Mouse (Mus musculus) limb, embryonic 14.5 days (tissue): ENCODE measurements around the gene Mthfd1l. TPM values are rescaled to one million over a fixed set of nuclear protein-coding genes. Genes with fewer than 3 reads are reported as not detected.

Source experiments
- ATAC-seq: fragments of 200-750 bp; cut with Nextera tagmentation; 2 replicates; pipeline ENCODE4 v1.8.0; 2017; ENCODE audit warnings: low read depth, moderate number of reproducible peaks, moderate TSS enrichment; ENCODE audit not compliant: low FRiP score
- DNase-seq: peaks from one replicate; pipeline ENCODE4 v3.0.0-alpha.2; 2015; ENCODE audit warnings: low spot score
- H3K27ac ChIP-seq: fragments of 300-500 bp; sonication (generic); replicated peaks from 2 replicates; pipeline ENCODE4 v1.5.1; 2014; ENCODE audit warnings: low read depth, mild to moderate bottlenecking, low read length, moderate library complexity, mixed read lengths
- H3K27me3 ChIP-seq: fragments of 300-500 bp; sonication (generic); 2 replicates; pipeline ENCODE4 v1.6.1; 2014; ENCODE audit warnings: low read length, mixed read lengths; ENCODE audit not compliant: control insufficient read depth, insufficient read depth
- H3K36me3 ChIP-seq: fragments of 300-500 bp; sonication (generic); 2 replicates; pipeline ENCODE4 v1.6.1; 2014; ENCODE audit warnings: mild to moderate bottlenecking, low read length, moderate library complexity, mixed read lengths; ENCODE audit not compliant: control insufficient read depth, insufficient read depth
- H3K4me1 ChIP-seq: fragments of 300-500 bp; sonication (generic); 2 replicates; pipeline ENCODE4 v1.6.1; 2014; ENCODE audit warnings: antibody characterized with exemption, low read length, mixed read lengths; ENCODE audit not compliant: control insufficient read depth, insufficient read depth
- H3K4me2 ChIP-seq: fragments of 300-500 bp; sonication (generic); replicated peaks from 2 replicates; pipeline ENCODE4 v1.6.1; 2014; ENCODE audit warnings: low read depth, mild to moderate bottlenecking, low read length, moderate library complexity; ENCODE audit not compliant: severe bottlenecking
- H3K4me3 ChIP-seq: fragments of 300-500 bp; sonication (generic); replicated peaks from 2 replicates; pipeline ENCODE4 v1.5.1; 2014; ENCODE audit warnings: low read length
- H3K9ac ChIP-seq: fragments of 300-500 bp; sonication (generic); 2 replicates; pipeline ENCODE4 v1.6.1; 2014; ENCODE audit warnings: mild to moderate bottlenecking, low read depth, low read length, moderate library complexity; ENCODE audit not compliant: severe bottlenecking
- H3K9me3 ChIP-seq: fragments of 300-500 bp; sonication (generic); 2 replicates; pipeline ENCODE4 v1.6.1; 2016; ENCODE audit warnings: low read length; ENCODE audit not compliant: control insufficient read depth
- POLR2A ChIP-seq: fragments of 200-500 bp; IDR thresholded peaks from 2 replicates; pipeline ENCODE4 v1.8.0; 2012; ENCODE audit warnings: inconsistent platforms, mild to moderate bottlenecking, moderate library complexity, borderline replicate concordance; ENCODE audit not compliant: insufficient read depth, insufficient read length; ENCODE audit errors: extremely low read depth
- WGBS: fragments of 180-500 bp; shearing (Covaris S2); extraction: QIAGEN DNeasy Blood & Tissue Kit; methylation state at CpG from one replicate; pipeline ENCODE4 v1.1.7; 2014; 5-methylcytosine and 5-hydroxymethylcytosine counted together
- polyA plus RNA-seq, 2 experiments: library from polyadenylated mRNA; depleted of rRNA in 1 of 2; stranded (reverse) in 1 of 2; unstranded in 1 of 2; fragments of >200 nt; fragmentation: Nextera tagmentation in 1 of 2; extraction: Ambion mirVana in 1 of 2; gene quantifications; 2 replicates each; pipeline versions ENCODE4 v1.2.1 to v1.2.3; 2012 to 2014

Gene Mthfd1l
- polyA plus RNA-seq, 2 experiments = 10.2 to 10.4 TPM

DNA sequence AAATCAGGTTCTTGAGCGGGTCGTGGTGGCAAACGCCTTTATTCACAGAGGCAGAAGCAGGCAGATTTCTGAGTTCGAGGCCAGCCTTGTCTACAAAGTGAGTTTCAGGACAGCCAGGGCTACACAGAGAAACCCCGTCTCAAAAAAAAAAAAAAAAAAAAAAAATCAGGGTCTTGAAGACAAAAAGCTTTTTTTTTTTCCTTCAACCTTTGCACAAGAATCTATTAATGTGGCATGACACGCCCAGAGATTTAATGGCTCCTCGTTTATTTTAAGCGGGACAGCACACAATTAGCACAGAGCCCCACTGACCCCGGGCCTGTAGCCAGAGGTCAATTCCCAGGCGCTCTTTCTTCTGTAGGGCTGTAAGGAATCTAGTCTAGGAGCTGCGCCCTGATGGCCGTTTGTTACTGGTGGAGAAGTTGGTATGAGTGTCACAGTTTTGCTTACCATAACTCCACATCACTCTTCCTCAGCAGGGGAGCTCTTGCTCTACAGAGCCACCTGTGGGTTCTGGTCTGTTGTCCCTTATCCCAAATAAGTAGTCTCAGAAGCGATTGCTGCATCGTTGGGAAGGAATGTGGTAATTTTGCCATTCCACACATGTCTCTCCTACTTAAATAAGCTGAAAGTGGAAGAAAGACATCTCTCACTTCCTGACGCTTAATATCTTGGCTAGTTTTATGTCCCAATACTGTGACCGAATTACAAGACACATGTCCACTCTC, 172.3 kb downstream of the Mthfd1l start:
- Histone ChIP-seq H3K9ac (no peak overlapping the region), H3K4me1 (0 out of 2 replicates have a peak, but pooled peaks cover 4% of the 10 kb centered on the region), H3K36me3 (no peaks in the 10 kb centered on the region), H3K27ac (no peak overlapping the region), H3K4me2 (no peak overlapping the region), H3K4me3 (no peak overlapping the region), H3K9me3 (no peaks in the 10 kb centered on the region), H3K27me3 (no peaks in the 10 kb centered on the region)
- ATAC-seq (no peak), DNase-seq (no peak)
- TF ChIP-seq POLR2A = no peak
- WGBS = 52% methylated on average over 15 of the region's 16 CpGs

DNA sequence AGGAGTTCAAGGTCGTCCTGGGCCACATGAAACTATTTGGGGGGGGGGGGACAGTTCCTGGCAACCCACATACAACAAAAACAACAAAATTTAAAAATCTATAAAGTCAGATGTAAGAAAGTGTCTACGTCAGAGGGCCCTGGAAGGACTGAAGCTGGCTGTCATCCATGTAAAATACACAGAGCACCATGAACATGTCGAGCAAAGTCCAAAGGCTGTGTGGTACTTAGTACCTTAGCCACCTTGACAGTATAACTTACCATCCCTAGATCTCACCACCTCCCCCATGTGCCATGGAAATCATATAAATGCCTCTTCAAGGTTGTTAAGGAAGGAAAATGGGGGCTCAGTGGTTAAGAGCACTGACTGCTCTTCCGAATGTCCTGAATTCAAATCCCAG, 174.0 kb downstream of the Mthfd1l start:
- Histone ChIP-seq H3K27ac (no peak overlapping the region), H3K4me1 (0 out of 2 replicates have a peak, but pooled peaks cover 4% of the 10 kb centered on the region), H3K9ac (no peak overlapping the region), H3K36me3 (no peaks in the 10 kb centered on the region), H3K4me3 (no peak overlapping the region), H3K27me3 (no peaks in the 10 kb centered on the region), H3K4me2 (no peak overlapping the region), H3K9me3 (no peaks in the 10 kb centered on the region)
- TF ChIP-seq POLR2A = no peak
- WGBS = 86% methylated on average over 4 of the region's 4 CpGs
- ATAC-seq (no peak), DNase-seq (no peak)

DNA sequence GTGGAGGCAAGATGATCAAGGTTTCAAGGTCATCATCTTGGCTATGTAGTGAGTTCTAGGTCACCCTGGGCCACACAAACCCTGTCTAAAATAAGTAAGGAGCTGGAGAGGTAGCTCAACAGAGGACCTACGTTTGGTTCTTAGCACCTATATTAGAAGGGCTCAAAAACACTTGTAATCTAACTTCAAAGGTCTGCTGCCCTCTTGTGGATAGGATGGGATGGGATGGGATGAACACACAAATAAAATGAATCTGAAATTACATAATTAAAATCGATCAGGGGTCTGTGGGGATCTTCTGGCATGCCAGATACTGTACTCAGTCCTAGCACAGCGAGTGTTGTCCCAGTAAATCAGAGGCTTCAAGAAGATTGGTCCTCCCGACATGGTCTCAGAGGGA, 178.2 kb downstream of the Mthfd1l start:
- no peaks in the 10 kb centered on the region for H3K36me3 ChIP-seq
- ATAC-seq (no peak), DNase-seq (no peak)
- no peaks in the 10 kb centered on the region for H3K4me1 ChIP-seq
- no peak overlapping the region for H3K4me2 ChIP-seq
- no peaks in the 10 kb centered on the region for H3K27me3 ChIP-seq
- no peak overlapping the region for H3K4me3 ChIP-seq
- H3K27ac ChIP-seq = no peak overlapping the region
- 86% methylated on average over 4 of the region's 4 CpGs for WGBS
- no peak overlapping the region for H3K9ac ChIP-seq
- no peak for TF ChIP-seq POLR2A
- H3K9me3 ChIP-seq = no peaks in the 10 kb centered on the region

DNA sequence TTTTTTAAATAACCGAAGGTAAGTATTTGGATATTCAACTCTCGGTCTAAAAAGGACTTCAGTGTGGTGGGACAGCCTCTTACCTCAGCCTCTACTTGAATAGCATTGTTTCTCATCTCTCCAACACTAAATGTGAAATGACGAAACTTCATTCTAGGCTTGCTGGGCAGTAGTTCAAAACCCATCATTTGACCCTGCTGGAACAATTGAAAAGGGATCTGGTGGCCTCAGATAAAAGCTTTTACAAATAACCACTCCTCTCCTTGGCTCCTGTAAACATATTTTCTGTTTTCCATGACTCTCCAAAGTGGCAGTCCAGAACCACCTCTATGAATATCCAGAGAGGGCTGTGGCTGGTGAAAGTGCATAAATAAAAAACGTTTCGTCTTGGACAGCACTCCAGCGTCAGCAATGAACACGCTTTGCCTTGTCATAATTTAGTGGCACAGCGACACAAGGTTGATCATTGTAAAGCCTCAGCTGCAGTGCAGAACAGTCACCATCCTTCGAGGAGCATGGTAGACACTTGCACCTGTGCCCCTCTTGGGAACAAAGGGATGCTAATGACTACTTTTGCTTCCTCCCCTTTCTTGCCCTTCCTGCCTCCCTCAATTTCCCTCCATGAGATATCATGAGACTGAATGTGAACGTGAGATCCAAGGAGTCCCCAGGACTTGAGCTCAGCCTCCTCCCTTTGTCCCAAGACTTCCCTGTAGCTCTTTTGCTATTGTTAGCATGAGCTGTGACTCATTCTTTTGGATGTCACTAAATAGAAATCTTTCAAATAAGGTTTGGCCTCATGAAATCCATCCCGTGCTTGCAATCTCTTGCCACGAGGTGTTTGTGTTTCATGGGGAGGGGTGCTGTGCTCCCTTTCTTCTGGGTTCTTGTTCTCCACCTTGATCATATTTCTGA, 179.2 kb downstream of the Mthfd1l start:
- TF ChIP-seq POLR2A = no peak
- Histone ChIP-seq H3K9ac (no peak overlapping the region), H3K4me1 (no peaks in the 10 kb centered on the region), H3K36me3 (no peaks in the 10 kb centered on the region), H3K27me3 (no peaks in the 10 kb centered on the region), H3K4me2 (no peak overlapping the region), H3K27ac (no peak overlapping the region), H3K4me3 (no peak overlapping the region), H3K9me3 (no peaks in the 10 kb centered on the region)
- ATAC-seq (no peak), DNase-seq (no peak)
- 87% methylated on average over 12 of the region's 12 CpGs for WGBS

DNA sequence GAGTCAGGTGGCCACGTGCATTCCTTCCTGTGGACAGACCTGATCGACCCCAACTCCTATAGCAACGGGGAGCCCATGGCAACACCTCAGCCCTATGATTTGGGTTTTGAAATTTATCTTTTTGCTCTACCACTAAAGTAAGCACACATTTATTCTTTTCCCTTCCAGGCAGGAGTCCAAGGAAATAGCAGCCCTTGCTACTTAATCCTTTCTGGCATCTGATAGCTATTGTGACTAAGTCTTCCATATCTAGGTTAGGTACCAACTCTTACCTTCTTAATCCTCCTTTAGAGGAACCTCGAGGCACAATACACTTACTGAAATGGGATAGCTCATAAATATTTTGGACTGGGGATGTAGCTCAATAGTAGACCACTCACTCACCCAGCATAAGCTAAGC, 180.1 kb downstream of the Mthfd1l start:
- Histone ChIP-seq H3K9ac (no peak overlapping the region), H3K27me3 (no peaks in the 10 kb centered on the region), H3K27ac (no peak overlapping the region), H3K9me3 (no peaks in the 10 kb centered on the region), H3K4me3 (no peak overlapping the region), H3K4me2 (no peak overlapping the region), H3K4me1 (no peaks in the 10 kb centered on the region), H3K36me3 (no peaks in the 10 kb centered on the region)
- TF ChIP-seq POLR2A = no peak
- WGBS = 77% methylated on average over 4 of the region's 4 CpGs
- DNase-seq (no peak), ATAC-seq (no peak)
